Mouse (Mus musculus): ENCODE data around the gene 1600014C23Rik.

DNA sequence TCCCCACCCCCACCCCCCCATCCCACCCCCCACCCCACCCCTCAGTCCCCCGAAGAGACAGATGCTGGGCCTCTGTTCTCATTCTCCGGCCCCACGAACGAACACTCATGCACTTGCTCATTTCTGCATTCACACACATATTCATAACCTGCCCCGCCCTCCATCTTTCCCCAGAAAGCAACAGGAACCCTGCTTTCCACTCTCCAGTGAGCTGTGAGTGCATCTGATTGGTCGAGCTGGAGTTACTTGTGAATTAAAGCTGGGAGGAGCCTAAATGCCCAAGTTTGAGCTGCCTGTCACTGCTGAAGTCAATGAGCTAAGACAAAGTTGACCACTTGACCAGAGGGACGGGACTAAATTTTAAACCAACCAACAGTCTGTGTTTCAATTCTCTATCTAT lies 25.2 kb upstream of the 1600014C23Rik start:
- TF ChIP-seq CTCF (IDR thresholded peaks at IDR 0.05; ENCODE audit: low read depth, low read length) = no peak
- no peak for TF ChIP-seq TAL1 (conservative IDR thresholded peaks at IDR 0.05; ENCODE audit: low read depth, low read length)

All from G1E (cell line).